Mouse (Mus musculus): ENCODE results near the gene Slc34a1.

DNA sequence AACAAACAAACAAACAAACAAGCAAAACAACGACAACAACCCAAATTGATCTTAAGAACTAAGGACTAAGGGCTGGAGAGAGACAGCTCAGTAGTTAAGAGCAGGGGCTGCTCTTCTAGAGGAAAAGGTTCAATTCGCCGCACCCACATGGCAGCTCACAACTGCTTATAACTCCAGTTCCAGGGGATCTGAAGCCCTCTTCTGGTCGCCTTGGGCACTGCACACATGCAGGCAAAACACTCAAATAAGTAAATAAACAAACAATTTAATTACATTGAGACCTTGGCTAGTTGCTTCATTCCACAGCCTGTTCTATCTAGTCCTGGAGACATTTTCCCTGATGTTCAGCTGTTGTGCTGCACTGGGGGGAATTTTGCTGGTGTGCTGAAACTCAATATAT, 5.1 kb upstream of the Slc34a1 start:
- TF ChIP-seq POLR2A (IDR thresholded peaks at IDR 0.05; ENCODE audit: insufficient read depth, low read depth, low read length): no peak
- no peak for TF ChIP-seq CTCF (IDR thresholded peaks at IDR 0.05; ENCODE audit: insufficient read depth, low read depth, low read length)

Measured in olfactory bulb, adult 2 months (tissue).